Mouse (Mus musculus) kidney, postnatal 36 days (tissue): Measurements from ENCODE around the gene Dglucy.
A peak's percentile ranks its signal among the peaks of the same experiment; 100 is the strongest.

Source experiments
- DNase-seq, 2 experiments: peaks; one replicate each; pipeline ENCODE4 v3.0.0; 2021 to 2022; ENCODE audit warnings: mixed read lengths in 2 of 2

The Dglucy gene

GRCm38 (mm10) chr12:100843171-100843570, 64.3 kb downstream of the Dglucy start:
- DNase-seq = no peak

DNA sequence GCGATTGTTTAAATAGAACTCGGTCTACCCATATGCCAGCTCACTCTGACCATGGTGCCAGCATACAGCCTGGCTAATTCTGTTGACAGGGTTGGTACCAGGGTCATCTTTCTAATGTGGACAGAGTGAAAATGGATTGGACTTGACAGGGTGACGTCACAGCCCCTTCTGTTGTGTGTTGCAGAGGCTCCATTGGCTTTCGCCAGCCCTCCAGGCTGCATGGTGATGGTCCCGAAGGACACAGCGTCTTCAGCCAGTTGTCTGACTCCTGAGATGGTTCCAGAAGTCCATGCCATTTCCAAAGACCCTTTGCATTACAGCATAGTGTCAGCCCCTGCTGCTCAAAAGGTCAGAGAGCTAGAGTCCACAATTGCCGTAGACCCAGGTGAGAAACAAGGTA, 65.7 kb downstream of the Dglucy start:
- no peak for DNase-seq

- no peak for DNase-seq
Measured at GRCm38 (mm10) chr12:100845829-100846228, 67.0 kb downstream of the Dglucy start.

DNA sequence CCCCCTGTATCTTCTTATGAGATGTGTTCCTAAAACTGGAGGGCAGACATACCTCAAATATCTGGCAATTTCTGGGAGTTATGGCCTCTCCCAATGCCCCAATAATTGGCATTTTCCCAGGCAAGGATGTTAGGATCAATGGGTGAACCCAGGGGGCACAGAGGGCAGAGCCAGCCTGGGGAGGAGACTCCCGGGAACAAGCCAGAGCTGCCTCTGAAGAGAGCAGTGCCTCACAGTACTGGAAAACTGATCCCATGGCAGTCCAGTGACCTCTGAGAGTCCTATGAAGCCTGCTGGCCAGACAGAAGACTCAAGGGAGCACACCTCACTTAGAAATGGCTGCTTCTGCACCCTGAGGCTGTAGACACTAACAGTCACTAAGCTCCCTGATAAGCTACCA, 67.7 kb downstream of the Dglucy start:
- DNase-seq = no peak

GRCm38 (mm10) chr12:100847437-100848080, 68.7 kb downstream of the Dglucy start:
- DNase-seq = no peak

GRCm38 (mm10) chr12:100849421-100850138, 70.7 kb downstream of the Dglucy start:
- peak; percentile 49 to 52 for DNase-seq

DNA sequence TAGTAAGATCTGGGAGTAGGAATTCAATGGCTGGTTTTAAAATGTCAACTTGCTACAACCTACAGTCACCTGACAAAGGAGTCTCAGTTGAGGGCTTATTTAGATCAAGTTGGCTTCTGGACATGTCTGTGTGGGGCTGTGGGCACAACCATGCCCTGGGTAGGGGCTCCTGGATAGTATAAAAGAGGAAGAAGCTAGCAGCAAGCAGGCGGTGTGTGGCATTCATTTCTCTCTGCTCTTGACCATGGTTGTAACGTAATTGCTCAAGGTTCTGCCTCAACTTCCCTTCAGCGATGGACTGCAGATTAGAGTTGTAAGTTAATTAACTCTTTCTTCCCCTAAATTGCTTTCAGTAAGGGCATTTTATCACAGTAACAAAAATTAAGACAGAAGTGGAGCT, 73.5 kb downstream of the Dglucy start:
- DNase-seq = no peak

DNA sequence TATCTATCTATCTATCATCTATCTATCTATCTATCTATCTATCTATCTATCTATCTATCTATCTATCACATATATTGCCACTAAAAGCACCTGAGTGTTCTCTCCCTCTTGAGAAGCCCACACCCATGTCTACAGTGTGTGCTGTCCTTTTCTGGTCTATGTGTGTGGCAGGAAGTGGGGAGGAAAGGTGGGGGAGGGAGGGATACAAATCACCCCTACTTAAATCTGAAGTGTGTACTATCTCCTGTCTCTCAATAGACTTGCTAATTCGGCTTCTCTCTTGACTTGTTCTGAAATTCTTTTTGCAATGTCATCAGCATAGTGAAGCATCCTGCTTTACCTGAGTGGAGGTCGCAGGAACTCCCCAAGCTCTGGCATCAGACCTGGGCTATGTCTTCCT, 77.5 kb downstream of the Dglucy start:
- DNase-seq = no peak

DNA sequence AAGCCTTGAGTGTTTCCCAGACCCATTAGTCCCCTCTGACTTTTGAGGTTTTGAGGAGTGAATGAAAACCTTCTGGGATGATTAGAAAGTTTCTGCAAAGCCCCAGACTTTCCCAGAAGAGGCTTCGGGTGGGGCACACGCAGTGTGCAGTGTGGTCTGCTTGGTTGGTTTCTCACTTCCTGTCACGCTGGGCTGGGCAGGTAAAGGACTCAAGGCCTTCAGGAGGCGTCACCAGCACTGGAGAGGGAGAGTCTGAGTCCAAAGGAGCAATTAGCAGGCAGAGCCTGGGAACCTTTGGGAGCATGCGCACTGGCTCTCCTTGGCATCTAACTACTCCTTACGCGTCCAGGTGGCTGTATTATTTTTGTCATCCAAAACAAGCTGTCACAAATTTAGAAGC, 78.9 kb downstream of the Dglucy start:
- peak; percentile 74 to 79 for DNase-seq

- DNase-seq = no peak
Measured at GRCm38 (mm10) chr12:100862272-100862671, 83.4 kb downstream of the Dglucy start.

DNA sequence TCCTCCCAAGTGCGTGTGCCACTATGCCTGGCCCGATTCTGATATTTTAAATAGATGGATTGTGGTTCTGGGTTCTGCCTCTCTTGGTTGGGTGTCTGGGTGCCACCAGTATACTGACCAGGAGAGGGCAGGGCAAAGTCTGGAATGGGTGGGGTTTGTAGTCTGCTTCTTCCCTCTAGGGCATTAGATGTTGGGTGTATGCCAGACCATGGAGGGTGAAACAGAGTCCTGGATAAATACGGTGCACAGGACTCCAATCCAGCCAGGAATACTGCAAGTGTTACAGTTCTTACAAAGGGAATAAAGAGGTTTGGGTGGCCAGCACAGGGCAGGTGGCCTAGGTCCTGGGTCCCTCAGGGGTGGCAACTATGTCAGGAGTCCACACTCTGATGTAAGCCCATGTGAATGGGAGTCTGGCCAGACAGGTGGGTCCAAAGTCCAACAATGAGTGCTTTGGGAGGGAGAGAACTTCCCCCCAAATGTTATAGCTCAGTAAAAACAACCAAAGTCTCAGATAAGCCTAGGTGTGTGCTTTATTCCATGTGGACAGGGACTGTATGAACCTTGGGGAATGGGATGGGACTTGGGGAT, 84.1 kb downstream of the Dglucy start:
- peak; percentile 76 to 79 for DNase-seq

- DNase-seq = no peak
Measured at GRCm38 (mm10) chr12:100865072-100865471, 86.2 kb downstream of the Dglucy start.

- no peak for DNase-seq
Measured at GRCm38 (mm10) chr12:100865509-100866078, 86.7 kb downstream of the Dglucy start.

GRCm38 (mm10) chr12:100867097-100867496, 88.2 kb downstream of the Dglucy start:
- DNase-seq = no peak

GRCm38 (mm10) chr12:100868049-100868622, 89.3 kb downstream of the Dglucy start:
- no peak for DNase-seq

- DNase-seq = no peak
Measured at GRCm38 (mm10) chr12:100871234-100871633, 92.4 kb downstream of the Dglucy start.

DNA sequence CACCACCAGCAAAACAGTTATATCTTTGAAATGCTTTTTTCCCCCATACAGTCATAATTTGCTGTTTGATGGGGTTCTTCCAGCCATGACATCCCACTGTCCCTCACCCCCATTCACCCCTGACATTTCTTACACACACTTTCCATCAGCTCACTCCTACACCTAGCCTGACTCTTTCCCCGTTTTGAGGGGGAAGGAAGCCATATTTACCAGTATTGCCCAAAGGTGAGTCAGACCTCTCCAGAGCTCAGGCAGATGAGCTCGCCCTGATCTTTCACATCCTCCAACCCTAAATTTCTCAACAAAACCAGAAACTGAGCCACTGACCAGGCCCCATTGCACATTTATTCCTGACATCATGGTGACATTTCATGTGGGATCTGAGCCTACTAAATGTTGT, 93.0 kb downstream of the Dglucy start:
- DNase-seq = no peak

DNA sequence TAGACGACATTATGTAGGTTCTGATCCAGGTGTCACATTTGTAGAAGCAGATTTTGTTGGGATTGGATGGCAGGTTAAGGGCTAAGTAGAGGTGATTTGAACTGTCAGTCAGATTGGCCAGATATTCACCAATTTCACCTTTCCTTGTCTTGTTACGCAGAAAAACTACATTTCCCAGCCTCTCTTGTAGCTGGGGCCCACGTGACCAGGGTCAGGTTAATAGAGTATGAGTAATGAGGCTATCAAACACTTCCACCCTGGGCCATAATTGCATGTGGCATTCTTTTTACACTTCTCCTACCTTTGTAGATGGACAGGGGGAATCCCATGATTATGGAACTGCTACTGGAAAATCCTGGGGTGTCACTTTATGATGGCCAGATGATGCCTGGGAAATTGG, 94.8 kb downstream of the Dglucy start:
- no peak for DNase-seq

GRCm38 (mm10) chr12:100875553-100875952, 96.7 kb downstream of the Dglucy start:
- no peak for DNase-seq

- no peak for DNase-seq
Measured at GRCm38 (mm10) chr12:100875960-100876359, 97.1 kb downstream of the Dglucy start.

DNA sequence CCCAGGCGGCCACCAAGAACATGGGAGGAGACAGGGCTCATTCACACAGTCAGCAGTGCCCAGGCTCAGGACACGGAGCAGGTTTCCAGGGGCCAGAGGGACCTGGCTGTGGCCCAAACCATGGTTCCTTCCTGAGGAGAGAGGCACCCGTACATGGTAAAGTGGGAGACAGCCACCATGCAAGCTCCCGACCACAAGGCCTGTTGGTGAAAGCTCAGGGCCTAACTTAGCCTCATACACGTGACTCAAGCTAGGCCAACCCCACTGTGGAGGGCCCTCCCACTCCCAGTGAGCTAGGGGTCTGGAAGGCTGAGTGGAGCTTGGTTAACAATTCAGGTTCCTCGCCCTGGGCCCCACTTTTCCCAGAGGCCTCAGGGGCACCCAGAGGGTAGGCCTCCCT, 99.1 kb downstream of the Dglucy start:
- no peak for DNase-seq

DNA sequence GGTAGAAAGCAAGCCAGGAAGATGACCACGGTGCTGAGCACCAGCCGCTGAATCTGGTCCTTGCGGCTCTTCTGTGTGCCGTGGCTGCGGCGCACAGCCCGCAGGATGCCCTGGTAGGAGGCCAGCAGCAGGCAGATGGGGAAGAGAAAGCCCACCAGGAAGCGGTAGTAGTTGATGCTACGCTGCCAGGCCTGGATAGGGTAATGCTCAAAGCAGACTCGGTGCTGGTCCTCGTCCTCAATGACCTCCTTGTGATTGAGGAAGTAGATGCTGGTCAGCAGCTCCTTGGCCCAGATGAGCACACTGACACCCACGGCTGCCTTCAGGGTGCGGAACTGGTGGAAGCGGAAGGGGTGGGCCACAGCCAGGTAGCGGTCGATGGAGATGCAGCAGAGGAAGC, 99.7 kb downstream of the Dglucy start:
- no peak for DNase-seq

GRCm38 (mm10) chr12:100883168-100883567, 104.3 kb downstream of the Dglucy start:
- no peak for DNase-seq

- DNase-seq = no peak
Measured at GRCm38 (mm10) chr12:100885585-100885984, 106.7 kb downstream of the Dglucy start.
